Mouse (Mus musculus): ENCODE results near the gene Lrrc4b. TPM values are rescaled to one million over a fixed set of nuclear protein-coding genes. Genes with fewer than 3 reads are reported as not detected.

Lrrc4b gene
- total RNA-seq, 2 experiments from 2014 or later = 28.3 to 39.0 TPM

- no peak for DNase-seq
- intact Hi-C loops (cut with DNase I) = no loop called here
Observed at GRCm38 (mm10) chr7:44463056-44463425, 34.2 kb downstream of the Lrrc4b start.

DNA sequence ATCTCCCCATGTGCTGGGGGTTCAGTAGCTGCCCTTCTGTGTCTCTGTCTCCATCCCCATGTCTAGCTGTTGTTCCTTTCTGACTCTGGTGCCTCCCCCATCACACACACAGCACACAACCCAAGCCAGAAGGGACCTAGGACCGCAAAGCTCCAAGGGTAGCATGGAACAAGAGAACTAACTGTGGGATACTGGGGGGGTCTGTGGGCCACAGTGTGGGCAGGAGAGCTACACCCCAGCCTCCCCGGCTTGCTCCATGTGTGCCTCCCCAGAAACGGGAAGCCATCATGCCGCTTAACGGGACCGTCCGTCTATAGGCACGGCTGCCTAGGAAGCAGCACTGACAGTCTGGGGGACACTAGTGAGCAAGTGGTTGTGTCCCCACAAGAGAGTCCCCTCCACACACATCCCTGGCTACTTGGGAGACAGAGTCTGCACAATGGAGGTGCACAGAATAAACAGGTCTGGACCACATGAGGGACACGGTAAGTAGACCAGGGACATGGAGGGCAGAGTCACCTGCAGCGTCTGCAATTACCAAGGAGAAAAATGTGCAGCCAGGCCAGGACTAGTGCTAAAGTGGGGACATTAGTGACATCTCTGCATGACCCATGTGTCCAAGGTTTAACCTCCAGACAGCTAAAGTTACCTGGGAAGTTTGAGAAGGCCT is 34.9 kb downstream of the Lrrc4b start:
- intact Hi-C loops (cut with DNase I) = no loop called here
- DNase-seq = no peak

- no peak for DNase-seq
- intact Hi-C loops (cut with DNase I) = no loop called here
Observed at GRCm38 (mm10) chr7:44464511-44464910, 35.7 kb downstream of the Lrrc4b start.

GRCm38 (mm10) chr7:44465111-44465510 is 36.3 kb downstream of the Lrrc4b start, which contains the start of gene Aspdh:
Gene Aspdh, plus strand, starts transcription at chr7:44465391.
- DNase-seq = no peak
- intact Hi-C loops (cut with DNase I) = loop anchor here (5.0 kb wide), 1 partner anchor 93 kb away; no protein-coding TSS in a partner anchor

DNA sequence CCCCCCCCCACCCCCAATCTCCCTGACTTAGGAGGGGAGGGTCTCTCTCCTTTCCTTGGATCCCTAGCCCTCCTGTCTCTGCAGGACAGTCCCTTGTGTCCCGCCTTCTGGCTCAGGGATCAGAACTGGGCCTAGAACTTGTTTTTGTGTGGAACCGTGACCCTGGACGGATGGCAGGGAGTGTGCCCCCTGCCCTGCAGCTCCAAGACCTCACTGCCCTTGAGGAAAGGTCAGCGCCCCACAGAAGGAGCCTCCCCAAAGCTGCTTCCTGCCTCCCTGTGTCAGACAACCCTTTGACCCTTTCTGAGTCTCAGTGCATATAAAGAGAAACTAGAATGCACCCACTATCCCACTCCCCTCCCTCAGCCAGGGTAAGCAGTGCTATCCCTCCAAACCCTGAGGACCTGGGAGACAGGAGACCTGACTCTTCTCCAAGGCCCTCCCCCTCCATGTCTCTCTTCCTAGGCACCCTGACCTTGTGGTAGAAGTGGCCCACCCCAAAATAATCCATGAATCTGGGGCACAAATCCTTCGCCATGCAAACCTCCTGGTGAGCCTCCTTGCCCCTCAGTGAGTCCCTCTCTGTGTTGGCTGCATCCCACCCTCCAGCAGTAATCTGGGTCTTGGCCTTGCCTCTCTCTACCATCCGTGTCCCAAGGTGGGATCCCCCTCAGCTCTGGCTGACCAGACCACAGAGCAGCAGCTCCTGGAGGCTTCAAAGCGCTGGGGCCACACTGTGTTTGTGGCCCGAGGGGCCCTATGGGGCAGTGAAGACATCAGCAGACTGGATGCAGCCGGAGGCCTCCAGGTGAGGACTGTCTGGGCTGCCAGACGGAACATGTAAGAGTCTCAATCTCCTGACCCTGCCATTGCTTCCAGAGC is 37.4 kb downstream of the Lrrc4b start:
- intact Hi-C loops (cut with DNase I) = loop anchor here (5.0 kb wide), 1 partner anchor 94 kb away; no protein-coding TSS in a partner anchor
- DNase-seq = no peak

DNA sequence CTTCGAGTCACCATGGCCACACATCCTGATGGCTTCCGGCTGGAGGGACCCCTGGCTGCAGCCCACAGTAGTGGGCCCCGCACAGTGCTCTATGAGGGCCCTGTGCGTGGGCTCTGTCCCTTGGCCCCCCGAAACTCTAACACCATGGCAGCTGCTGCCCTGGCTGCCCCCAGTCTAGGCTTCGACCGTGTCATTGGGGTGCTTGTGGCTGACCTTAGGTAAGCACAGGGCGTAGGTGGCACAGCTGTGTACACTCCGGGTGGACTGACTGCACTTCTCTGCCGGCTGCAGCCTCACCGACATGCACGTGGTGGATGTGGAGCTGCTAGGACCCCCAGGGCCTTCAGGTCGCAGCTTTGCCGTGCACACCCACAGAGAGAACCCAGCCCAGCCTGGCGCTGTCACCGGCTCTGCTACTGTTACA is 38.1 kb downstream of the Lrrc4b start:
- intact Hi-C loops (cut with DNase I) = loop anchor here (5.0 kb wide), 1 partner anchor 95 kb away; no protein-coding TSS in a partner anchor
- no peak for DNase-seq

GRCm38 (mm10) chr7:44467811-44468411 is 39.1 kb downstream of the Lrrc4b start, which contains the start of gene Josd2:
Gene Josd2, plus strand, starts transcription at chr7:44467980.
- intact Hi-C loops (cut with DNase I) = loop anchor here (5.0 kb wide), 1 partner anchor 96 kb away; no protein-coding TSS in a partner anchor
- peak; percentile 96 to 97 for DNase-seq

- DNase-seq = peak in 1 of 2 experiments; percentile 32
- intact Hi-C loops (cut with DNase I) = loop anchor here (5.0 kb wide), 1 partner anchor 96 kb away; no protein-coding TSS in a partner anchor
Observed at GRCm38 (mm10) chr7:44468644-44469285, 39.9 kb downstream of the Lrrc4b start.

DNA sequence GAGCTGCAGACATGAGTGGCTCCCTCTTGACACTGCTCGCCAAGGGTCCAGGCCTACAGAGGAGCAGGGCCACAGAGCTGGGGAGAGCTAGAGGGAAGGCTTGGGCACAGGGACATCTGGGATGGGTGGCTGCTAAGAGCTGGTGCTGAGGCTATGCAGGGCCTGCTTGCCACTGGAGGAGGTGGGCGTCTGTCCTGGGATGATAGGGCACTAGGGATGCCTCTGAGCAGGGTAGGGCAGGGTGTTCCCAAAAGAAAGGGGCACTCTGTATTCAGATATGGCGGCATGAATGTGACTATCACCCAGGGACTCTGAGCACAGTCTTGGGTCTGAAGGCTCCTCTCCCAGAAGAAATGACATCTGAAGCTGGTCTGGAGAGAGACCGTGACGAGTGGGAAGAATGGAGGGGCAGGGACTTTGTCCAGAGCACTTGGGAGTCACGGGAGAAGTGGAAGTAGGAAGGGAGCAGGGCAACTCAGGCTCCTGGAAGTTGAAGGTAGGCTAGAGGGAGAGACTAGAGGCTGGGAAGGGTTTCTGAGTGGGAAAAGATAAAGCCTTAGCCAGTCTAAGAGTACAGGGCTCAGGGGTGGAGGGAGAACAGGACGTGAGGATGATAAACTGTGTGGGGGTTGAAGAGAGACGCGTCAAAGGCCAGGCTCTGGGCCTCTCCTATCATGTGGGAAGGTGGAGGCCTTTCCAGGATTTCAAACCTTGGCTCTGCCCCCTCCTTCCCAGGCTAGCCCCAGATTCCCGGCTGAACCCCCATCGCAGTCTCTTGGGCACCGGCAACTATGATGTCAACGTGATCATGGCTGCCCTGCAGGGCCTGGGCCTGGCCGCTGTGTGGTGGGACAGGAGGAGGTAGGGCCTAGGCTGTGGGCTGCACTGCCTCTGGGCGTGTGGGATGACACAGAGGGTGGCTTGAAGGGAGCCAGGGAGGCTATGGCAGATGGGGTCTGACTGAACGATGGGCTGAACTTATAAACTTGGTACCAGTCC is 41.2 kb downstream of the Lrrc4b start:
- intact Hi-C loops (cut with DNase I) = loop anchor here (5.0 kb wide), 1 partner anchor 98 kb away; no protein-coding TSS in a partner anchor
- no peak for DNase-seq

- DNase-seq = no peak
- intact Hi-C loops (cut with DNase I) = no loop called here
Observed at GRCm38 (mm10) chr7:44470696-44471612, 42.1 kb downstream of the Lrrc4b start.

- intact Hi-C loops (cut with DNase I) = no loop called here
Observed at GRCm38 (mm10) chr7:44471880-44472557, 43.2 kb downstream of the Lrrc4b start.

DNA sequence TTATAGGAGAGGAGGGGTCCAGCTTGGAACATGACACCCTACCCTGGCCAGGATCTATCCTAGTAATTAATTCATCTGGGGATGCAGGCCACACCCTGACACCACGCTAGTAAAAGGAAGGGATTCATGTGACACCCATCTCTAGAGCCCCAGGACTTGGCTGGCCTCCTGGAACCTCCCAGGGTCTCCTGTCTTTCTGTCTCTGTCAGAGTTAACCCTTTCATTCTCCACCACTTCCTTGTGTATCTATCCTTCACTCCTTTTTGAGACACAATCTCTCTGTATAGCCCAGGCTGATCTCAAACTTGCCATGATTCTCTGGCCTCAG is 43.7 kb downstream of the Lrrc4b start:
- no peak for DNase-seq
- intact Hi-C loops (cut with DNase I) = no loop called here

More at GRCm38 (mm10) chr7:44471880-44472557, 43.2 kb downstream of the Lrrc4b start:
- peak; percentile 84 to 90 for DNase-seq

DNA sequence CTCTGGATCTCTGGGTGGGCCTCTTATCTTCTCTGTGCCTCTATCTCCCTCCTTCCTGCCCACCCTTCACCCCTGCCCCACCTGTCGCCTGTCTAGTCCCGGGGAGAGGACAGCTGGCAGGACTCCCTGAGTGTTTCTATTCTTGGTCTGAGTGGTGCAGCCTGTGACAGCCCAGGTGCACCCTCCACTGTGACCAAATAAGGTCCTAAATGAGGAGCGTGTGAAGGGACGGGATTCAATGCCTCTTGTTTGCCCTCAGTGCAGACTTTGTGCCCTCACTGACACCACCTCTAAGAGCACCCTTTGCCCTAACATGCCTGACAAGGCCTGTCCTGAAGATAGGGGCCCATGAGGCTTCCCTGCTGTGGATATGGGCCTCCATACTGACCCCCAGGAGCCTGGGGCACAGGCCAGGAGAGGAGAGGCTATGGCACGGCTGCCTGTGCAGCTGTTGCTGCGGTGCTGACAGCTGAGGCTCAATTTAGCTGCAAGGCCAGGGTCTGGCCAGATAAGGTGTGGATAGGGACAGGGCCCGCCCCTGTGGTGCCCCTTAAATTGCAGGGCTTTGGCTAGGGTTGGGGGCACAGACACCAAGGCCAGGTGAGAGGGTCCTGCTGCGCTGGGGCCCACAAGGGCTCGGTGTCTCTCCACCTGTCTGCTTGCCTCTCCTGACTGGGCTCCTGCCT is 44.3 kb downstream of the Lrrc4b start:
- peak; percentile 85 to 90 for DNase-seq
- intact Hi-C loops (cut with DNase I) = no loop called here

- peak; percentile 87 to 89 for DNase-seq
- intact Hi-C loops (cut with DNase I) = no loop called here
Observed at GRCm38 (mm10) chr7:44474419-44474818, 45.6 kb downstream of the Lrrc4b start.

DNA sequence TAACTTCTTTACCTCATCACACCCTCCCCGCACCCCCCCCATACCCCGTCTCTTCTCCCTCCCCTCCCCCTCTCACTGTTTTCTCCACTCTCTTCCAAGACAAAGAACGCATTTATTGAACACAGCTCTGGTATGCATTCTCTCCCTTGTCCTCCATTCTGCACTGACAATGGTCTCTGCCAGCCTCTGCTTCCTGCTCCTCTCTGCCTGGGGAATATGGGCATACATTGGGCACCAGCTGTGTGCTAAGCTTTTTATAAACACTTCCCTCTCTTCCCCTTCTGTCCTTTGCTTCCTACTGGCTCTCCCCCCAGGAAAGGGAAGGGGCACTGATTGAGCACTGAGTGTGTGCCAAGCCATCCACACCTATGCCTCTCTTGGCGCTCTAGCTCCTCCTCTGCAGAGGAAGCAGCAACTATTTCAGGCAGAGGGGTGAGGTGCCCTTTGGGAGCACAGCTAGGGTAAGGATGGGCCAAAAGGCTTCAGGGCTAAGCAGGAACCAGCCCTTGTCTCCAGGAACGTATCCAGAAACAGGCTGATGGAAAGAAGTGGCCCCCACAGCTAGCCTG is 46.3 kb downstream of the Lrrc4b start:
- intact Hi-C loops (cut with DNase I) = loop anchor here (5.0 kb wide), 1 partner anchor 68 kb away; no protein-coding TSS in a partner anchor
- DNase-seq = peak; percentile 32 to 46

DNA sequence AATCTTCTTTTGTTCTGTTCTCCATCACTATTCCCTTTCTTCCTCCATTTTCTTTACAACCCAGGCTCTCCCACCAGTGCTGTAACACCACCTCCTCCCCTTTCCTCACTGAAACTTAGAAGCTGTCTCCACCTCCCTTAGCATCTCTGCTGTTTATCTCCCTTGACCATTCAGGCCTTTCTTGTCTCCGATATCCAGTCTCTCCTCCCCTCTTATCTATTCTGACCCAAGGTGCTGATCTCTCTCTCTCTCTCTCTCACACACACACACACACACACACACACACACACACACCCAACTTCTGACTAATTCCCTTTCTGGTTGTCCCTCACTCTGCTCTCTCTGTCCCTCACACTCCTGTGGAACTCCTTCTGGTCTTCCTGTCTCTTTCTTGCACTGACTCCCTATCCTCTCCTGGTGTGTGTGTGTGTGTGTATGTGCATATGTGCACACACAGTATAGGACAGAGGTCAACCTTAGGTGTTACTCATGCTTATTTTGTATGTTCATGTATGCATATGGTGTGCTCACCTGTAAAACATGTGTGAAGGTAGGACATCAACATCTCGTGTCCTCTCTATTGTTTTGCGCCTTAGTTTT is 54.1 kb downstream of the Lrrc4b start:
- no peak for DNase-seq
- intact Hi-C loops (cut with DNase I) = no loop called here

Data from heart, postnatal 10 days (tissue).